Mouse (Mus musculus): Measurements from ENCODE around the gene Rdh13.
"Not testable (repeated sequence)": the region's sequence is repeated elsewhere in the genome, so short reads cannot be mapped to it uniquely, and the experiment has no call there.

DNA sequence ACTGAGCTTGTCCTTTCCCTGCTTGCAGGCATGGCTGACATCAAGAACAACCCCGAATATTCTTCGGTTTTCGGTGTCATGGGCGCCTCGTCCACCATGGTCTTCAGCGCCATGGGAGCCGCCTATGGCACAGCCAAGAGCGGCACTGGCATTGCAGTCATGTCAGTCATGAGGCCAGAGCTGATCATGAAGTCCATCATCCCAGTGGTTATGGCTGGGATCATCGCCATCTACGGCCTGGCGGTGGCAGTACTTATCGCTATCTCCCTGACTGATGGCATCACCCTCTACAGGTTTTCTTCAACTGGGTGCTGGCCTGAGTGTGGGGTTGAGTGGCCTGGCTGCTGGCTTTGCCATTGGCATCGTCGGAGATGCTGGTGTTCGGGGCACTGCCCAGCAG, 33.0 kb downstream of the Rdh13 start:
- not testable (repeated sequence) for TF ChIP-seq FOSL1 (IDR thresholded peaks at IDR 0.05; ENCODE audit: insufficient read depth, low read length, poor library complexity, severe bottlenecking); CTCF (IDR thresholded peaks at IDR 0.05; ENCODE audit: control insufficient read depth, insufficient read depth, insufficient read length); MYOD1 (IDR thresholded peaks at IDR 0.05; ENCODE audit: control insufficient read depth, insufficient read length, low read depth); USF1 (IDR thresholded peaks at IDR 0.05; ENCODE audit: low read depth); MAX (IDR thresholded peaks at IDR 0.05); MYOG (IDR thresholded peaks at IDR 0.05; ENCODE audit: control insufficient read depth, extremely low read depth, insufficient read length)

Data from C2C12 (cell line).